Comparison of ENCODE assay signal across 13 mouse cellular contexts in genomic region chr8:90520186-90520585, GRCm38 (mm10).
DNase-seq lines count a peak whose midpoint lies in the region; ATAC-seq and TF ChIP-seq lines count a peak whose summit lies in the region.
"Had no signal": no experiment of that assay in that cellular context is flagged by ENCODE, and none has a peak within 500 bp of the region (broad histone marks: within the 10 kb centered on the region; RNA-seq: fewer than 3 reads in every experiment).

No protein-coding gene starts in this region.

- DNase-seq in kidney, adult 9 months = peak; percentile 2
- DNase-seq in kidney, adult 18-20 months = no peak
- peak; percentile 38 for DNase-seq in embryonic facial prominence, embryonic 10.5 days (ENCODE audit: low spot score)
- peak; percentile 58 for DNase-seq in midbrain, postnatal 0 days (ENCODE audit: low spot score)
- no peak for DNase-seq in urinary bladder, postnatal 14 days (ENCODE audit: low spot score)
- no peak for DNase-seq in urinary bladder, adult 2 months (ENCODE audit: low spot score)
- DNase-seq in urinary bladder, postnatal 10 days (ENCODE audit: low spot score) = no peak
- DNase-seq: cerebellum, postnatal 14 days; left cerebral cortex, postnatal 4 days had no signal

- no peak overlapping the region for H3K4me2 ChIP-seq in hindbrain, embryonic 13.5 days
- no peak overlapping the region for H3K4me2 ChIP-seq in midbrain, postnatal 0 days (ENCODE audit: low read depth, low read length, poor library complexity, severe bottlenecking)

- ATAC-seq in hindbrain, embryonic 13.5 days (ENCODE audit: low FRiP score) = 0 out of 2 replicates have a peak, but pooled peaks have one; percentile 59
- ATAC-seq in midbrain, postnatal 0 days (ENCODE audit: low FRiP score) = no peak
- ATAC-seq: activated CD4-positive, CD25-positive, alpha-beta regulatory T cell, adult 4 months; inflammation-experienced regulatory T-cells, adult 6 months had no signal

- H3K9me3 ChIP-seq in embryonic facial prominence, embryonic 10.5 days = no peaks in the 10 kb centered on the region
- H3K9me3 ChIP-seq in hindbrain, embryonic 13.5 days = no peaks in the 10 kb centered on the region
- no peaks in the 10 kb centered on the region for H3K9me3 ChIP-seq in midbrain, postnatal 0 days (ENCODE audit: low read length)

- TF ChIP-seq CTCF in midbrain, postnatal 0 days (IDR thresholded peaks at IDR 0.05) = no peak

- H3K27me3 ChIP-seq in embryonic facial prominence, embryonic 10.5 days (replicated peaks; ENCODE audit: low read depth, poor library complexity, severe bottlenecking) = no peaks in the 10 kb centered on the region
- no peaks in the 10 kb centered on the region for H3K27me3 ChIP-seq in hindbrain, embryonic 13.5 days
- no peaks in the 10 kb centered on the region for H3K27me3 ChIP-seq in midbrain, postnatal 0 days (ENCODE audit: insufficient read depth, low read length)

- H3K36me3 ChIP-seq in embryonic facial prominence, embryonic 10.5 days (replicated peaks) = no peaks in the 10 kb centered on the region
- H3K36me3 ChIP-seq in hindbrain, embryonic 13.5 days = no peaks in the 10 kb centered on the region
- no peaks in the 10 kb centered on the region for H3K36me3 ChIP-seq in midbrain, postnatal 0 days (ENCODE audit: insufficient read depth, low read length)

- no peak overlapping the region for H3K4me3 ChIP-seq in embryonic facial prominence, embryonic 10.5 days
- H3K4me3 ChIP-seq in hindbrain, embryonic 13.5 days = no peak overlapping the region
- H3K4me3 ChIP-seq in midbrain, postnatal 0 days (ENCODE audit: low read depth, low read length) = no peak overlapping the region

- WGBS in embryonic facial prominence, embryonic 10.5 days = 35% methylated on average over 4 of the region's 4 CpGs
- WGBS in hindbrain, embryonic 13.5 days = 11% methylated on average over 4 of the region's 4 CpGs
- WGBS in midbrain, postnatal 0 days = 21% methylated on average over 4 of the region's 4 CpGs

- peaks cover 10% of the 10 kb centered on the region for H3K4me1 ChIP-seq in embryonic facial prominence, embryonic 10.5 days
- peaks cover 24% of the 10 kb centered on the region for H3K4me1 ChIP-seq in hindbrain, embryonic 13.5 days (replicated peaks)
- no peaks in the 10 kb centered on the region for H3K4me1 ChIP-seq in midbrain, postnatal 0 days (ENCODE audit: insufficient read depth, low read length)

- no peak overlapping the region for H3K9ac ChIP-seq in hindbrain, embryonic 13.5 days
- H3K9ac ChIP-seq in midbrain, postnatal 0 days (replicated peaks; ENCODE audit: low read length, poor library complexity, severe bottlenecking) = no peak overlapping the region

- H3K27ac ChIP-seq in embryonic facial prominence, embryonic 10.5 days (replicated peaks) = no peak overlapping the region
- peak overlapping the region; percentile 64; the same call in 1 of the 2 replicates for H3K27ac ChIP-seq in hindbrain, embryonic 13.5 days
- H3K27ac ChIP-seq in midbrain, postnatal 0 days (ENCODE audit: low read depth, low read length) = no peak overlapping the region
- H3K27ac ChIP-seq: macrophage had no signal

Comparison
In these comparisons a context has a peak if more than half of its experiments do, and no peak if none do; other contexts are left out.
1. DNase-seq: peak in kidney, adult 9 months (single experiment), embryonic facial prominence, embryonic 10.5 days (single experiment) and midbrain, postnatal 0 days (single experiment); none in kidney, adult 18-20 months (single experiment), urinary bladder, postnatal 14 days (single experiment), urinary bladder, adult 2 months (single experiment) and urinary bladder, postnatal 10 days (single experiment).